ENCODE assay signal across 16 mouse cellular contexts in genomic region chr7:19331910-19332309, GRCm38 (mm10). TPM values are rescaled to one million over a fixed set of nuclear protein-coding genes. Genes with fewer than 3 reads are reported as not detected.
DNase-seq lines count a peak whose midpoint lies in the region; ATAC-seq lines count a peak whose summit lies in the region.
"Had no signal": no experiment of that assay in that cellular context is flagged by ENCODE, and none has a peak within 500 bp of the region (broad histone marks: within the 10 kb centered on the region; RNA-seq: fewer than 3 reads in every experiment).

No protein-coding gene starts in this region.

- peak overlapping the region; percentile 81; the same call in 1 of the 2 replicates for H3K4me2 ChIP-seq in heart, embryonic 11.5 days
- H3K4me2 ChIP-seq in heart, embryonic 16.5 days (ENCODE audit: low read depth, low read length), result peak overlapping the region; percentile 73; the same call in 1 of the 2 replicates

- 60% methylated on average over 2 of the region's 2 CpGs for WGBS in heart, embryonic 11.5 days (ENCODE audit: insufficient replicate concordance)
- WGBS in heart, embryonic 16.5 days, result 85% methylated on average over 2 of the region's 2 CpGs

- H3K36me3 ChIP-seq in heart, embryonic 11.5 days (ENCODE audit: control insufficient read depth, insufficient read depth, low read length), result no peaks in the 10 kb centered on the region
- peaks cover 8% of the 10 kb centered on the region for H3K36me3 ChIP-seq in megakaryocyte, embryonic 14.5 days (replicated peaks; ENCODE audit: low read length)
- H3K36me3 ChIP-seq in heart, embryonic 16.5 days (ENCODE audit: control insufficient read depth, insufficient read depth), result no peaks in the 10 kb centered on the region
- H3K36me3 ChIP-seq: intestine, embryonic 15.5 days; kidney, embryonic 15.5 days; limb, embryonic 13.5 days; stomach, embryonic 15.5 days had no signal

- peak overlapping the region; percentile 82; the same call in 1 of the 2 replicates for H3K27ac ChIP-seq in heart, embryonic 11.5 days (ENCODE audit: low read depth, low read length)
- no peak overlapping the region for H3K27ac ChIP-seq in heart, embryonic 16.5 days (ENCODE audit: low read length)
- H3K27ac ChIP-seq: limb, embryonic 13.5 days had no signal

- no peaks in the 10 kb centered on the region for H3K27me3 ChIP-seq in heart, embryonic 11.5 days (ENCODE audit: control insufficient read depth, insufficient read depth, low read length)
- H3K27me3 ChIP-seq in megakaryocyte, embryonic 14.5 days (replicated peaks), result no peaks in the 10 kb centered on the region
- H3K27me3 ChIP-seq in heart, embryonic 16.5 days (ENCODE audit: control insufficient read depth, insufficient read depth, low read length), result no peaks in the 10 kb centered on the region
- H3K27me3 ChIP-seq: intestine, embryonic 15.5 days; kidney, embryonic 15.5 days; stomach, embryonic 15.5 days had no signal

- 0 out of 2 replicates have a peak, but pooled peaks cover 2% of the 10 kb centered on the region for H3K9me3 ChIP-seq in heart, embryonic 11.5 days (replicated peaks; ENCODE audit: control insufficient read depth, low read length)
- H3K9me3 ChIP-seq in megakaryocyte, embryonic 14.5 days, result peaks cover 6% of the 10 kb centered on the region; the same call in 1 of the 2 replicates
- no peaks in the 10 kb centered on the region for H3K9me3 ChIP-seq in heart, embryonic 16.5 days (replicated peaks; ENCODE audit: control insufficient read depth, low read length)
- H3K9me3 ChIP-seq: intestine, embryonic 15.5 days; limb, embryonic 13.5 days; stomach, embryonic 15.5 days had no signal

- intact Hi-C loops in heart, postnatal 25 days (cut with DNase I), result no loop called here

- no peak overlapping the region for H3K9ac ChIP-seq in heart, embryonic 11.5 days (ENCODE audit: low read depth, low read length)
- no peak overlapping the region for H3K9ac ChIP-seq in heart, embryonic 16.5 days (ENCODE audit: low read length)

- peaks cover 16% of the 10 kb centered on the region for H3K4me1 ChIP-seq in heart, embryonic 11.5 days (ENCODE audit: control insufficient read depth, insufficient read depth, low read length)
- peaks cover 88% of the 10 kb centered on the region for H3K4me1 ChIP-seq in megakaryocyte, embryonic 14.5 days
- peaks cover 21% of the 10 kb centered on the region for H3K4me1 ChIP-seq in heart, embryonic 16.5 days (ENCODE audit: control insufficient read depth, insufficient read depth, low read length)

- ATAC-seq in heart, embryonic 11.5 days (replicated peaks; ENCODE audit: insufficient number of reproducible peaks, low FRiP score, low TSS enrichment), result no peak
- ATAC-seq in megakaryocyte, adult 5-6 weeks (ENCODE audit: poor library complexity, severe bottlenecking), result no peak
- no peak for ATAC-seq in heart, embryonic 16.5 days (replicated peaks; ENCODE audit: extremely low read depth, insufficient read depth, low FRiP score)

- no peak overlapping the region for H3K4me3 ChIP-seq in heart, embryonic 11.5 days (ENCODE audit: low read depth, low read length)
- H3K4me3 ChIP-seq in megakaryocyte, embryonic 14.5 days (replicated peaks), result peak overlapping the region; percentile 72
- H3K4me3 ChIP-seq in heart, embryonic 16.5 days (ENCODE audit: low read length), result no peak overlapping the region; the same call in 1 of the 2 replicates

- DNase-seq in heart, postnatal 25 days (ENCODE audit: low spot score), result no peak
- DNase-seq in NIH3T3 (ENCODE audit: low read depth), result peak; percentile 10
- no peak for DNase-seq in adrenal gland, adult 8-10 months
- DNase-seq: adrenal gland, postnatal 36 days; lung, postnatal 14 days; spleen, adult 18-20 months had no signal

RNA-seq across cellular contexts. Expression of gene Ercc1, which starts 12.7 kb away (rescaled TPM):
- 72.5 and 74.5 TPM in 2 replicates for polyA plus RNA-seq in heart, embryonic 11.5 days (2014; fragmentation: Nextera tagmentation; extraction: Ambion mirVana)
- 10 to 100 TPM; 40.7 to 45.1 TPM for total RNA-seq in heart, postnatal 25 days (2021)
- polyA plus RNA-seq in megakaryocyte, embryonic 14.5 days (2012; ENCODE audit: insufficient read depth, low replicate concordance), result 36.5 and 52.2 TPM in 2 replicates
- 18.9 and 26.4 TPM in 2 replicates for total RNA-seq in megakaryocyte, adult 5-6 weeks (2015)
- 17.5 and 21.4 TPM in 2 replicates for total RNA-seq in megakaryocyte, adult 5-6 weeks (2017)
- polyA plus RNA-seq in heart, embryonic 16.5 days (2015; fragmentation: Nextera tagmentation; extraction: Ambion mirVana), result 61.0 and 62.4 TPM in 2 replicates
- 10 to 100 TPM; 32.4 to 56.3 (median 41.6) TPM for total RNA-seq in adrenal gland, adult 8-10 months (2022)

RNA-seq across cellular contexts. Expression of gene Fosb, which starts 22.1 kb away (rescaled TPM):
- polyA plus RNA-seq in heart, embryonic 11.5 days (2014; fragmentation: Nextera tagmentation; extraction: Ambion mirVana), result 0.11 and 0.17 TPM in 2 replicates
- under 1 TPM; 0.59 to 0.81 TPM for total RNA-seq in heart, postnatal 25 days (2021)
- 12.9 and 33.1 TPM in 2 replicates for polyA plus RNA-seq in megakaryocyte, embryonic 14.5 days (2012; ENCODE audit: insufficient read depth, low replicate concordance)
- total RNA-seq in megakaryocyte, adult 5-6 weeks (2015), result 24.0 and 25.4 TPM in 2 replicates
- 26.9 and 30.4 TPM in 2 replicates for total RNA-seq in megakaryocyte, adult 5-6 weeks (2017)
- 0.24 and 0.34 TPM in 2 replicates for polyA plus RNA-seq in heart, embryonic 16.5 days (2015; fragmentation: Nextera tagmentation; extraction: Ambion mirVana)
- 1 to 10 TPM; 1.6 to 9.4 (median 5.6) TPM for total RNA-seq in adrenal gland, adult 8-10 months (2022)
- polyA plus RNA-seq: liver, embryonic 16.5 days had no signal

RNA-seq across cellular contexts. Expression of gene Cd3eap, which starts 27.4 kb away (rescaled TPM):
- 17.6 and 18.9 TPM in 2 replicates for polyA plus RNA-seq in heart, embryonic 11.5 days (2014; fragmentation: Nextera tagmentation; extraction: Ambion mirVana)
- total RNA-seq in heart, postnatal 25 days (2021), result 1 to 10 TPM; 9.1 to 9.7 TPM
- polyA plus RNA-seq in megakaryocyte, embryonic 14.5 days (2012; ENCODE audit: insufficient read depth, low replicate concordance), result 13.3 and 50.4 TPM in 2 replicates
- total RNA-seq in megakaryocyte, adult 5-6 weeks (2015), result 3.4 TPM in 2 replicates
- total RNA-seq in megakaryocyte, adult 5-6 weeks (2017), result 9.0 and 11.5 TPM in 2 replicates
- polyA plus RNA-seq in heart, embryonic 16.5 days (2015; fragmentation: Nextera tagmentation; extraction: Ambion mirVana), result 16.2 and 16.7 TPM in 2 replicates
- total RNA-seq in adrenal gland, adult 8-10 months (2022), result 10 to 100 TPM; 12.9 to 15.2 (median 13.5) TPM

RNA-seq across cellular contexts. Expression of gene Ppp1r13l, which starts 27.6 kb away (rescaled TPM):
- 12.4 and 17.6 TPM in 2 replicates for polyA plus RNA-seq in heart, embryonic 11.5 days (2014; fragmentation: Nextera tagmentation; extraction: Ambion mirVana)
- total RNA-seq in heart, postnatal 25 days (2021), result 10 to 100 TPM; 36.5 to 40.5 TPM
- polyA plus RNA-seq in megakaryocyte, embryonic 14.5 days (2012; ENCODE audit: insufficient read depth, low replicate concordance), result 21.5 and 54.3 TPM in 2 replicates
- total RNA-seq in megakaryocyte, adult 5-6 weeks (2015), result 4.1 and 4.2 TPM in 2 replicates
- 0.45 TPM in 1 of 2 replicates, not detected in the other for total RNA-seq in megakaryocyte, adult 5-6 weeks (2017)
- 13.6 and 14.2 TPM in 2 replicates for polyA plus RNA-seq in heart, embryonic 16.5 days (2015; fragmentation: Nextera tagmentation; extraction: Ambion mirVana)
- 10 to 100 TPM in 1 of 4 experiments, 1 to 10 TPM in 3; 6.4 to 12.5 (median 8.4) TPM for total RNA-seq in adrenal gland, adult 8-10 months (2022)
- total RNA-seq: monocyte, adult 5-6 weeks had no signal

RNA-seq across cellular contexts. Expression of gene Rtn2, which starts 49.5 kb away (rescaled TPM):
- polyA plus RNA-seq in heart, embryonic 11.5 days (2014; fragmentation: Nextera tagmentation; extraction: Ambion mirVana), result 25.3 and 31.2 TPM in 2 replicates
- 100 to 1,000 TPM; 124 to 136 TPM for total RNA-seq in heart, postnatal 25 days (2021)
- 6.1 and 8.4 TPM in 2 replicates for polyA plus RNA-seq in megakaryocyte, embryonic 14.5 days (2012; ENCODE audit: insufficient read depth, low replicate concordance)
- total RNA-seq in megakaryocyte, adult 5-6 weeks (2015), result 0.48 TPM in 1 of 2 replicates, not detected in the other
- total RNA-seq in megakaryocyte, adult 5-6 weeks (2017), result not detected in 2 replicates
- polyA plus RNA-seq in heart, embryonic 16.5 days (2015; fragmentation: Nextera tagmentation; extraction: Ambion mirVana), result 27.4 and 28.5 TPM in 2 replicates
- total RNA-seq in adrenal gland, adult 8-10 months (2022), result 10 to 100 TPM in 1 of 4 experiments, 1 to 10 TPM in 3; 3.8 to 15.0 (median 6.8) TPM
- total RNA-seq: monocyte, adult 5-6 weeks had no signal
